Mouse (Mus musculus): Measurements from ENCODE around the gene Ralgds. TPM values are rescaled to one million over a fixed set of nuclear protein-coding genes. Genes with fewer than 3 reads are reported as not detected.
"Not testable (repeated sequence)": the region's sequence is repeated elsewhere in the genome, so short reads cannot be mapped to it uniquely, and the experiment has no call there.

The Ralgds gene
- polyA plus RNA-seq, 1 experiment from 2014 or later: 21.1 TPM

DNA sequence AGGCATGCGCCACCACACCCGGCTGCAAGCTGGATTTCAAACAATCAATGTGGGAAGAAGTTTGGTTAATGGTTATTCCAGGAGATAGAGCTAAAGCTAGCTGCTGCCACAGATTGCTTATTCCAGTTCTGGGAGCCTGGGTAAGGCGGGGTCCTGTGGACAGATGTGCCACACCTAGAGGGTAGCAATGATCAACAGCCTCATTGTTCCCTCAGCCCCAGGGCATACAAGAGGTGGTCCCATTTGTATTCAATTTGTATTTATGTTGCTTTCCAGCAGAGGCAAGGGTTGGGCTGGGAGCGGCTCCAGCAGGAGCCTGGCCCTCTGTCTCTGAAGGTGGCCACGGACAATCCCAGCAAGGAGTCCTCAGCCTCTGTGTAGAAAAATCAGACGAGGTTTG lies 6.6 kb upstream of the Ralgds start:
- no peak overlapping the region for H3K4me2 ChIP-seq
- H3K27ac ChIP-seq (ENCODE audit: poor library complexity, severe bottlenecking): no peak overlapping the region
- H3K4me1 ChIP-seq (replicated peaks): no peaks in the 10 kb centered on the region
- H3K4me3 ChIP-seq: no peak overlapping the region
- peaks cover 9% of the 10 kb centered on the region; the same call in 1 of the 2 replicates for H3K27me3 ChIP-seq (replicated peaks)
- no peak for ATAC-seq (ENCODE audit: insufficient number of reproducible peaks, low FRiP score)
- H3K36me3 ChIP-seq: no peaks in the 10 kb centered on the region
- WGBS: 78% methylated on average over 6 of the region's 6 CpGs
- no peaks in the 10 kb centered on the region for H3K9me3 ChIP-seq (replicated peaks)
- H3K9ac ChIP-seq: no peak overlapping the region

GRCm38 (mm10) chr2:28511600-28511999 lies 1.3 kb upstream of the Ralgds start:
- not testable (repeated sequence) for H3K9ac ChIP-seq; H3K4me3 ChIP-seq; ATAC-seq (ENCODE audit: insufficient number of reproducible peaks, low FRiP score); H3K4me2 ChIP-seq; H3K36me3 ChIP-seq; H3K27ac ChIP-seq (ENCODE audit: poor library complexity, severe bottlenecking); H3K9me3 ChIP-seq (replicated peaks)
- H3K27me3 ChIP-seq (replicated peaks): peaks cover 16% of the 10 kb centered on the region; the same call in 1 of the 2 replicates
- WGBS: 46% methylated on average over 5 of the region's 5 CpGs
- peaks cover 15% of the 10 kb centered on the region for H3K4me1 ChIP-seq (replicated peaks)

DNA sequence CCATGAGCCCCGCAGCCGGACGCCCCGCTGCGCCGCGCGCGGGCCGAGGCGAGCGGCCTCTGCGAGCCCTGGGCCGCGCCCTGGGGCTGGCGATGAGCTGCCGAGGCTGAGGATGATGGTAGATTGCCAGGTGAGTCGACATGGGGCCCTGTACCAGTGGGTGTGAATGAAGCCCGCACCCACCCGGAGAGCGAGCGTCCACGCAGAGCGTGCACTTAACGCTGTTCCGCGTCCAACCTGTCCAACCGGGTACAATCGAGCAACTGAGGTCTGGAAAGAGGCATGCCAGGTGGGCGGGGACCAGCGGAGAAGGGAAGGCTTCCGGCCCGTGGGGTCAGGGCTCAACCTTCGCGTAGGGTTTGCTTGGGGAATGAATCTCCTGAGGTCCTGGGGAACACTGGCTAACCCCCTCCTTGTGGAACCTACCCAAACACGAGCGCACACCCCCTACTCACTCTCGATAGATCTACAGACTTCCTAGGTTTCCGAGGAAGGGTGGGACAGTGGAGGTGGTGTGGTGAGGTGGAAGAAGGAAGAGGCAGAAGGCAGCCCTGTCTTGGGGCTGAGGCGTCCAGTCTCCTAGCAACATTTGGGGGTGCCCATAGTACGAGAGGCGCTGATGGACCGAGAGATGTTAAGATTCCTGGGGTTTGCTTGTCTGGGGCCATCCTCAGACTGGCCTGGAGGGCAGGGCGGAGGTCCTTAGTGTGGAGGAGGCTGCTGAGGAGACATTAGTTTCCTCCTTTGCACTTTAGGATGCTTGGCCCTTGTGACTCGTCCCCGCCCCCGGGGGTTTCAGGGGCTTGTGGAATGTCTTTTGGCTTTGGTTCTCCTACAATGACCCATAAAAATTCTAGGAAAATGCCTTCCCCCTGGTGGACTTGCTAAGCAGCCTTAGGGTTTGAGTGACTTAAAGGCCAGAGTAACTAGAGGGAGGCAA lies 776 bp downstream of the Ralgds start:
- peak; percentile 26; the same call in 1 of the 2 replicates for ATAC-seq (ENCODE audit: insufficient number of reproducible peaks, low FRiP score)
- H3K9me3 ChIP-seq (replicated peaks): no peaks in the 10 kb centered on the region
- H3K4me2 ChIP-seq: peak overlapping the region; percentile 97
- H3K36me3 ChIP-seq: no peaks in the 10 kb centered on the region
- no peak overlapping the region for H3K27ac ChIP-seq (ENCODE audit: poor library complexity, severe bottlenecking)
- peak overlapping the region; percentile 85 for H3K9ac ChIP-seq
- peaks cover 16% of the 10 kb centered on the region; the same call in 1 of the 2 replicates for H3K27me3 ChIP-seq (replicated peaks)
- WGBS: 7% methylated on average over 47 of the region's 47 CpGs
- H3K4me1 ChIP-seq (replicated peaks): peaks cover 19% of the 10 kb centered on the region
- peak overlapping the region; percentile 63 for H3K4me3 ChIP-seq

DNA sequence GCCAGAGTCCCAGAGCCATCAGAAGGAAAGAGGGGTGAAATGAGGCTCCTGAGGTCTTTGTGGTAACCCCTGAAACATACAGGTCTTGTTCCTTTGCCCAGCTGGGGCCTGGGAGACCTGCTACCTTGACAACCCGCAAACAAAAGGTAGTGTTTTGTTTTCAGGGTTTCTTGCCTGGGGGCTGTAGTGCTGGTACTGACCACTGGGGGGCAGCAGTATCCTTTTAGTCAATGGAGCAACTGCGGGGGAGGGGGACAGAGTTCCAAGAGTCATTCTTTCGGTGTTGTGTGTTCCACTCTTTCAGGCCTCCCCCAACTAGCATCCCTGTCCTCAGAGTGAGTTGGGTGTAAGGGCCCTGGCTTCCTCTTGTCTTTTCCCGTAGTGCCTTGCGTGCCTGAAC lies 1.6 kb downstream of the Ralgds start:
- WGBS: 11% methylated on average over 5 of the region's 5 CpGs
- Histone ChIP-seq H3K27me3 (replicated peaks) (peaks cover 15% of the 10 kb centered on the region; the same call in 1 of the 2 replicates), H3K27ac (ENCODE audit: poor library complexity, severe bottlenecking) (no peak overlapping the region), H3K4me1 (replicated peaks) (peaks cover 19% of the 10 kb centered on the region), H3K9me3 (replicated peaks) (no peaks in the 10 kb centered on the region), H3K36me3 (no peaks in the 10 kb centered on the region), H3K9ac (peak overlapping the region; percentile 36; the same call in 1 of the 2 replicates), H3K4me2 (peak overlapping the region; percentile 97), H3K4me3 (peak overlapping the region; percentile 63; the same call in 1 of the 2 replicates)
- no peak for ATAC-seq (ENCODE audit: insufficient number of reproducible peaks, low FRiP score)

- Histone ChIP-seq H3K4me3 (no peak overlapping the region), H3K9me3 (replicated peaks) (no peaks in the 10 kb centered on the region), H3K36me3 (no peaks in the 10 kb centered on the region), H3K4me1 (replicated peaks) (peaks cover 19% of the 10 kb centered on the region), H3K27ac (ENCODE audit: poor library complexity, severe bottlenecking) (no peak overlapping the region), H3K4me2 (no peak overlapping the region), H3K9ac (no peak overlapping the region), H3K27me3 (replicated peaks) (peaks cover 3% of the 10 kb centered on the region; the same call in 1 of the 2 replicates)
- 40% methylated on average over 5 of the region's 5 CpGs for WGBS
- peak; percentile 38; the same call in 1 of the 2 replicates for ATAC-seq (ENCODE audit: insufficient number of reproducible peaks, low FRiP score)
Observed at GRCm38 (mm10) chr2:28517206-28517909, 4.4 kb downstream of the Ralgds start.

DNA sequence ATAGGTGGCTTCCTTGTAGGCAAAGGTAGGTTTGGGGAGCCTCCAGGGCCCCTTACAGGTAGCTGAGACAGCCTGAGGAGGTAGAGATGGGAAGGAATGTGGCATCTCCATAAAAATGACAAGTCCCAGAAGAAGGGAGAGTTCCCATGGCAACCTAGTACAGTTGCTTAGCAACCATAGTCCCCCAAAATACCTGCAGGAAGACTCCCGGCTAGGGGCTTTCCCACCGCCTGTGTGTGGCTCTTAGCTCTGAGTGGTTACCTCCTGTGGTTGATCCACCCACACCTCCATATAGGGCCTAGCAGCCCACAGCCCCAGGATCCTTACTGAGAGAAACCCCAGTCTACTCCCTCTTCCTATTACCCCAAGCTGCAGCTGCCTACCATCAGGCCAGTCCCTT lies 5.3 kb downstream of the Ralgds start:
- Histone ChIP-seq H3K4me3 (no peak overlapping the region), H3K27ac (ENCODE audit: poor library complexity, severe bottlenecking) (no peak overlapping the region), H3K27me3 (replicated peaks) (no peaks in the 10 kb centered on the region), H3K9ac (no peak overlapping the region), H3K36me3 (no peaks in the 10 kb centered on the region), H3K4me2 (no peak overlapping the region), H3K4me1 (replicated peaks) (peaks cover 19% of the 10 kb centered on the region), H3K9me3 (replicated peaks) (no peaks in the 10 kb centered on the region)
- 65% methylated on average over 2 of the region's 2 CpGs for WGBS
- no peak for ATAC-seq (ENCODE audit: insufficient number of reproducible peaks, low FRiP score)

DNA sequence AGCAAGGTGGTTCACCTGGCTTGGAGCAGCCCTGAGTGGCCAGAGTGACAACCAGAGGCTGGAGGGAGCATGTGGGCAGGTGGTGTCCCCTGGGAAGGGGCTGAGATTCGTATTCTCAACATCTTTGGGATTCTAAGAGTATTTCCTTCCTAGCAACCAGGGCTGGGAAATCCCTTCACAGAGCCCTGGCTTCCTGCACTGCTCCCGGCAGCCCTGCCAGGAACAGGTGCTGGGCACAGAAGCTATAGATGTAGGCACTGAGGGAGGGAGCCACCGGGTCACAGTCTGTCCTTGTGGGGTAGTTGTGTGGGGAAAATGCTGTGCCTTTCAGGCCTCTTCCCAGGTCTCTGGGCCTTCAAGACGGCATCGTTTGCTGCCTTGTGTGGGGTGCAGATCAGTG lies 7.7 kb downstream of the Ralgds start:
- no peak overlapping the region for H3K4me2 ChIP-seq
- no peak overlapping the region for H3K4me3 ChIP-seq
- H3K27me3 ChIP-seq (replicated peaks): no peaks in the 10 kb centered on the region
- no peak overlapping the region for H3K9ac ChIP-seq
- ATAC-seq (ENCODE audit: insufficient number of reproducible peaks, low FRiP score): no peak
- peaks cover 27% of the 10 kb centered on the region for H3K4me1 ChIP-seq (replicated peaks)
- H3K27ac ChIP-seq (ENCODE audit: poor library complexity, severe bottlenecking): no peak overlapping the region
- no peaks in the 10 kb centered on the region for H3K9me3 ChIP-seq (replicated peaks)
- WGBS: 68% methylated on average over 5 of the region's 5 CpGs
- H3K36me3 ChIP-seq: no peaks in the 10 kb centered on the region

DNA sequence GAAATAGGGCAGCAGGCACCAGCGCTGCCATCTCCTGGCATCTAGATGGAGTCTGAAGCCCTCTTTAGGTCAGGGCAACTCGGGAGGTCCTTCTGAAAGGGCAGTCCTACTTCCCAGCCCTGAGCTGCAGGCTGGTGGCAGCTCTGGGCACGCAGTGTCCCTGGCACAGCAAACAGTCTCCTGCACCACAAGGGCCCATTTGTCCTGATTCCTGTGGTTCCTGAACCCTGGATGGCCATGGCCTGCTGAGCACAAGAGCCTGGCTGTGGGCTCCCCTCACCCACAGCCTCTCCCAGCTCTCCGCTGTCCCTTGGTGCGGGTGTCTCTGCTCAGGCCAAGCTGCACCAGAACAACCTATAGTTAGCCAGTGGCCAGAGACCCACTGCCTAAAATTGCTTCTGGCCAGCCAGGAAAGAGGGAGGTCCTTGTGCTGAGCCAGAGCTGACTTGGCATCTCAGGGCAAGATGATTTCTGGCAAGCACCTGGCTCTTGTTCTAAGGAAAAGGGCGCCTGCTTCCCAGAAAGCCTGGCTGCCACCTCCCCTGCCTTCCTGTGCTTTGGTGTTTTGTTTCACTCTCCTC lies 8.7 kb downstream of the Ralgds start:
- Histone ChIP-seq H3K9ac (no peak overlapping the region), H3K4me3 (no peak overlapping the region), H3K4me2 (no peak overlapping the region), H3K36me3 (no peaks in the 10 kb centered on the region), H3K9me3 (replicated peaks) (no peaks in the 10 kb centered on the region), H3K27me3 (replicated peaks) (no peaks in the 10 kb centered on the region), H3K4me1 (replicated peaks) (peaks cover 38% of the 10 kb centered on the region), H3K27ac (ENCODE audit: poor library complexity, severe bottlenecking) (no peak overlapping the region)
- WGBS: 84% methylated on average over 6 of the region's 6 CpGs
- no peak for ATAC-seq (ENCODE audit: insufficient number of reproducible peaks, low FRiP score)

DNA sequence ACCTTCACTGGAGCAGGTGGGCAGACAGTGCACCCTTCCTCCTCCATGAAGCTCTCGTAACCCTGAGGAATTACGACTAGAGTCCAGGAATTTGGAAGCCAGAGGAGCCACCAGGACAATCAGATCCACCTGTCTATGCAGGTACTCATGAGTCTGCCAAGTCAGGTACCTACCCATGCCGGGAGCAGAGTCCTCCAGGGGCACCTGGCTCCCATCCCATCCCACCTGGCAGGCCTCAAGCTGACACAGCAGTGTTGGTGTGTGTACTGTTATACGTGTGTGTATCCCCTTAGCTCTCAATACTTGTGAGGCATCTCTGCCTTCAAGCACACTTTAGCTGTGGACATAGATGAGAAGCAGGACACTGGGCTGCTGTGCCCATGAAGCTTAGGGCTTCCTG lies 9.2 kb downstream of the Ralgds start:
- ATAC-seq (ENCODE audit: insufficient number of reproducible peaks, low FRiP score): no peak
- WGBS: 82% methylated on average over 4 of the region's 4 CpGs

GRCm38 (mm10) chr2:28523643-28524117 lies 10.8 kb downstream of the Ralgds start:
- H3K9me3 ChIP-seq (replicated peaks): no peaks in the 10 kb centered on the region
- H3K27ac ChIP-seq (ENCODE audit: poor library complexity, severe bottlenecking): peak overlapping the region; percentile 37
- H3K36me3 ChIP-seq: no peaks in the 10 kb centered on the region
- H3K27me3 ChIP-seq (replicated peaks): no peaks in the 10 kb centered on the region
- H3K4me3 ChIP-seq: no peak overlapping the region
- H3K4me1 ChIP-seq (replicated peaks): peaks cover 37% of the 10 kb centered on the region
- 24% methylated on average over 5 of the region's 5 CpGs for whole genome bisulfite sequencing
- no peak overlapping the region for H3K4me2 ChIP-seq
- no peak overlapping the region for H3K9ac ChIP-seq
- ATAC-seq (ENCODE audit: insufficient number of reproducible peaks, low FRiP score): peak; percentile 83

More for the DNA sequence above, 9.2 kb downstream of the Ralgds start:
- Histone ChIP-seq H3K27ac (ENCODE audit: poor library complexity, severe bottlenecking) (no peak overlapping the region), H3K4me1 (replicated peaks) (peaks cover 41% of the 10 kb centered on the region), H3K9me3 (replicated peaks) (no peaks in the 10 kb centered on the region), H3K9ac (no peak overlapping the region), H3K4me2 (no peak overlapping the region), H3K4me3 (no peak overlapping the region), H3K27me3 (replicated peaks) (no peaks in the 10 kb centered on the region), H3K36me3 (no peaks in the 10 kb centered on the region)

DNA sequence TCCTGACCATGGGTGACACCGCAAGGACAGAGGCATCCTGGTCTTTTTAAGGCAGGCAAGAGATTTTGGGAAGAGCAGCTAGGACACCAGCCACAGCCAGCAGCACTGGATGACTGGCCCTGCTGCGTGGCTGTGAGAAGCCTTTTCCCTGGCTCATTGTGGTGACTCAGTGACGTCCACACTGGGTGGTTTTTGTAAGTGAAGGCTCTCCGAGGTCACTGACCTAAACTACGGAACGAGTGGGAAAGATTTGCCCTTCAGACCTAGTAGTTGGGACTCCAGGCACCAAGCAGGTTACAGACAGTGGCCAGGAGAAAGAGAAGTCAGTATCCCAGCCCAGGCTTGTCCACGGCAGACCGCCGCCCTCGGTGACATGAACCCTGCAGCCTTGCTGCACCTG lies 11.5 kb downstream of the Ralgds start:
- Histone ChIP-seq H3K36me3 (no peaks in the 10 kb centered on the region), H3K9me3 (replicated peaks) (no peaks in the 10 kb centered on the region), H3K4me2 (no peak overlapping the region), H3K27me3 (replicated peaks) (no peaks in the 10 kb centered on the region), H3K9ac (no peak overlapping the region), H3K4me3 (no peak overlapping the region), H3K4me1 (replicated peaks) (peaks cover 38% of the 10 kb centered on the region), H3K27ac (ENCODE audit: poor library complexity, severe bottlenecking) (peak overlapping the region; percentile 67; the same call in 1 of the 2 replicates)
- no peak for ATAC-seq (ENCODE audit: insufficient number of reproducible peaks, low FRiP score)
- WGBS: 84% methylated on average over 10 of the region's 10 CpGs

All from heart, embryonic 12.5 days (tissue).